Mouse (Mus musculus) skeletal muscle tissue, adult 2 months (tissue): Measurements from ENCODE around the gene Mrps17.
"Not testable (repeated sequence)": the region's sequence is repeated elsewhere in the genome, so short reads cannot be mapped to it uniquely, and the experiment has no call there.

ENCODE experiments used
- DNase-seq: peaks from one replicate; pipeline ENCODE4 v3.0.0-alpha.2; 2012; ENCODE audit warnings: low read depth, low spot score

Mrps17 gene

DNA sequence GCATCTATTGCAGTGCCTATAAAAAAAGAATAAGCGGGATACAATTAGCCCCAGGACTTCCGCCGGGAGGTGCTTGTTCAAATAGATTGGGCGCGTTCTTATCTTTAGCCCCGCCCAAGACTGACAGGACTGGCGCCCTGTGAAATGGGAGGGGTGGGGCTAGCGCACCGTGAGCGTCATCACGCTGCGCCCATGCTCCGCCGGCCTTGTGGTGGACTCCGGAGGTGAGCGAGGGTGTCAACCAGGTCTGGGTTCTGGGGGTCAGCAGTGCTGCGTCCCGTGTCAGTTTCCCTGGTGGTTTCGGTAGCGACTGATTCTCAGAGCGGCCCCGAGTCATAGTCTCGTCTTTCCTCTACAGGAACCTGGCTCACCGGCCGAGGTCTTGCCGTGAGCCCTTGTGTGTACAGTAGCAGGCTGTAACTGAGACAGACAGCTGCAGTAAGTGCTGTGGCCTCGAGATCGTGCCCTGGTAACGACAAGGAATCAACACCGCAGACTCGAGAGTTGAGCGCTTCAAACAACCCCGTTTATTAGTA, at the start of gene Mrps17:
Gene Mrps17 (plus strand): TSS at position 172 of the 536 bp plus-strand sequence.
- DNase-seq, result peak; percentile 90

- peak; percentile 16 for DNase-seq
These were observed 48.9 kb upstream of the Mrps17 start for GRCm38 (mm10) chr5:129666271-129666909.

DNA sequence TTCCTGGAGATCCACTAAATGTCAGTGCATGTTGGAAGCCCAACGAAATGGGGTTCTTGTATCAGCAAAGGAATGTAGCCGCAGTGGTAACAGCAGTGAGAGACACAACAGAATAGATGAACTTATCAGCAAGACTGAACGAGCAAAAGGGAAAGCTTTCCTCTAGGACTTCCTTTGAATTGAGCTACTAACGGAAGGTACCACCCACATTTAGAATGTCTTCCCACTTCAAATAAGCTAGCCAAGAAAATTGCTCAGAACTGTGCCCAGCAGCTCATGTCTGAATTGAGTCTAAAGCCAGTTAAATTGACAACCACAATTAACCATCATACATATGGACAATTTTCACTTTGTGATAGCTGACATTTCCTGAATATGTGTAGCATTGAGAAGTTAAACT, 47.4 kb upstream of the Mrps17 start:
- no peak for DNase-seq

DNA sequence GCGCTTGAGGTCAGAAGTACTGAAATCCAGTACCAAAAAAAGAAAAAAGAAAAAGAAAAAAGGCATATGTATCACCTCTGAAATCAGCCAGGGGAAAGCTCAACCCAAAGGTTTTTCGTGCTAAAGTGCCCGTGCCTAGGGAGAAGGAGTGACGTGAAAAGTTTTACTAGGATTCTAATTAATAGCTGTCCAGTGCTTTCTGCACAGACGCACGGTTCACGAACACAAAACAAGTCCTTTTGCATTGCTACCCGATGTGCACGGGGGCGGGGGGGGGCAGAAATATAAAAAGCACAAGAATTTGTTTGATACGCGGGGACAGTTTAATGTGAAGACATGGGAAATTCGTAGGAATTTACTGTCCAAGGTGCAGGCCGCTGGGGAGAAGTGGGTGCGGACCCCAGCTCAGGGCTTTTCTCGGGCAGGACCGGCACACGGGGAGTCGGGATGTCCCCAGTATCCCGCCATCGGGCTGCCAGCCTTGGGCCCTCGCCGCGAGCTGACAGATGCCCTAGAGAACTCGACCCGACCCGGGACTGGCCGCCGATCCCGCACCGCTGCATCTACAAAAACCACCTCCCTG, 45.8 kb upstream of the Mrps17 start:
- DNase-seq, result no peak

DNA sequence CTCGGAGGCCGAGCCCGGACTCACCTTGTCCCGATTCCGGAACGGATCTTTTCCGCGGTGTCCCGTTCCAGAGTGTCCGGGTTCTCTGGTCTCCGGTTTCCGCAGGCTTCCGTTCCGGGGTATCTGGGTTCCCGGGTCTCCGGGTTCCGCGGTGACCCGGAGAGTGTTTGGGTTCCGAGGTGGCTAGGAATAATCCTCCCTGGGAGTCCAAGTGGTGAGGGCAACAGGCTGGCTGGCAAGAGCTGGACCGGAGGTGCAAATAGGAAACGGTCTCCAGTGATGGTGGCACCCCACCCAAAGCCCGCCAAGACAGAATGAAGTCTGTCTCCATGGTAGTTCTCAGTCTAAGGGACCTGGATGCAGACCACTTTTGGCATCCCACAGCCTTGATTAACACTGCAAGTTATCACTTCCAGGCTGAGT, 45.2 kb upstream of the Mrps17 start, which contains the start of gene Zfp11:
Gene Zfp11 (minus strand): TSS at position 64 of the 423 bp plus-strand sequence.
- DNase-seq, result peak; percentile 44

DNA sequence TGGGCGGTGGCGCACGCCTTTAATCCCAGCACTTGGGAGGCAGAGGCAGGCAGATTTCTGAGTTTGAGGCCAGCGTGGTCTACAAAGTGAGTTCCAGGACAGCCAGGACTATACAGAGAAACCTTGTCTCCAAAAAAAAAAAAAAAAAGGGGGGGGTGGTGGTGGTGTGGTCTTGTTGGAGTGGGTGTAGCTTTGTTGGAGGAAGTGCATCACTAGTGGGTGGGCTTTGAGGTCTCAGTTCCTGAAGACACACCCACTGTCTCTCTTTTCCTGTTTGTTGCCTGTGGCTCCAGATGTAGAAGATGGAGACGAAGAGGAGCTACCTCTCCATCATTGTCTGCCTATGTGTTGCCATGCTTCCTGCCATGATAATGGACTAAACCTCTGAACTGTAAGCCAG, 30.2 kb upstream of the Mrps17 start:
- not testable (repeated sequence) for DNase-seq

DNA sequence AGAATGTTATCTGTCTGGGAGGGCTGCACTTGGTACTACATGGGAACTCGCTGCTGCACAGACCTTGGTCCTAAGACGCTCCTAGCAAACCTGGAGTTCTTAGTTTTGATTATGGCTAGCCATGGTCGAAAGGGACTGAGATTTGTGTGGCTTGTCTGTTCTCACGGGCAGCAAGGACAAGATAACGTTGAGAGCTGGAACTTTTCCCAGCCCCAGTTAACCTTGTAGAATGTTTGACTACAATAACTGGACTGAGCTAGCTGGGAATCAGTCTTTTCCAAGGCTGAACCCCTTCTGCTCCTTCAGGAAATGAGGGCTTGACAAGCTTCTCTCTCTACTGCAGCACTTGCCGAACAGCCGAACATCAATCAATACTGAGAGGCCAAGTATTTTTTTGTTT, 27.7 kb upstream of the Mrps17 start:
- DNase-seq, result no peak

GRCm38 (mm10) chr5:129690528-129690927, 24.8 kb upstream of the Mrps17 start:
- no peak for DNase-seq

- no peak for DNase-seq
These were observed 14.8 kb upstream of the Mrps17 start for GRCm38 (mm10) chr5:129700506-129700905.

GRCm38 (mm10) chr5:129701706-129702105, 13.6 kb upstream of the Mrps17 start:
- no peak for DNase-seq

DNA sequence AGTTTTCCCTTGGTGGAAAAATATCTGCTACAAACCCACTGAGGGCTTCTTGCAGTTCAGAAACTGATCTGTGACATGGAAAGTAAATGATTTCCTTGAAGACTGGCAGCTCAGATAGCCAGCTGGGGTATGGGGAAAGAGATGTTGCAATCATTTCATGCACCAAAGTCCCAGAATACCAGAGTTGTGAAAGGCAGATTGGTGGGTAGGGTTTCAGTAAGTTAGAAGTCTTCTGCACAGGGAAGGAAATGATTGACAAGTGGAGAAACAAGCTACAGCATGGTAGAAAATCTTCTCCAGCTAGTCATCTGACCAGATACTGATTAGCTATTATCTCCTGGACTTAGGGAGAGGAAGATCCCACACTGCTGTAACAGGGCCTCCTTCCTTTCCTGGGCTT, 11.9 kb upstream of the Mrps17 start:
- DNase-seq, result no peak

DNA sequence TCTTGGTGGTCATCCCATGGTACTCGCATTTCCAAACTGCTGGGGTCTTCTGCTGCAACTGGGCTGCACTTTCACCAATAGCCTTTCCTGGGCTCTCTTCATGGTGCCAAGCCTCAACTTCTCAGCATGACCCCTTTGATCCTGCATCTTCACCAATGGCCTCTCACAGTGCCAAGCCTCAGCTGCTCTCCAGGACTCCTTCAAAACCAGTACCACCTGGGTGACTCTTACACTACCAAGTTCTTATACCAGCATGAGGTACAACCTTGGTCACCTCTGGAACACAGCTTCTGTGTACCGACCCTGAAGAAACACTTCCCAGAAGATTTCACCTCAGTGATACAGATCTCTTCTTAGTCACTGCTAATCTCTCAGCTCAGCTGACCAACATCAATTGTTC, 6.9 kb upstream of the Mrps17 start, which contains the start of gene Sept14:
Gene Sept14 (minus strand): TSS at position 101 of the 400 bp plus-strand sequence.
- no peak for DNase-seq

DNA sequence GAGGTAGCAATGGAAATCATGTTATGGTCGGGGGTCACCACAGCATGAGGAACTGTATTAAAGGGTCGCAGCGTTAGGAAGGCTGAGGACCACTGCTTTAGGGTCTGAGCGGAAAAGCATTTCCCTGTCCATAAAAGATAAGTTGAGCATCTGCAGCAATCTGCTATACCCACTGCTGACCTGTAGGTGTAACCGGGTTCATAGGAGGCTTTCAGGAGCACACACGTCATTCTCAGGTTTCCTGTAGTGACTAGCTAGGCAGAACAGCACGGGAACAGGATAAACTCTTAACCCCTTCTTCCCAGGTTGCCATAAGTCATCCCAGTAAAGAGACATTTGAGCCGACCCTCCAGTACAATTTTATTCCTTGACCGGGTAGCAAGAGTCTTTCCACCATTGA, 1.7 kb downstream of the Mrps17 start:
- DNase-seq, result no peak

DNA sequence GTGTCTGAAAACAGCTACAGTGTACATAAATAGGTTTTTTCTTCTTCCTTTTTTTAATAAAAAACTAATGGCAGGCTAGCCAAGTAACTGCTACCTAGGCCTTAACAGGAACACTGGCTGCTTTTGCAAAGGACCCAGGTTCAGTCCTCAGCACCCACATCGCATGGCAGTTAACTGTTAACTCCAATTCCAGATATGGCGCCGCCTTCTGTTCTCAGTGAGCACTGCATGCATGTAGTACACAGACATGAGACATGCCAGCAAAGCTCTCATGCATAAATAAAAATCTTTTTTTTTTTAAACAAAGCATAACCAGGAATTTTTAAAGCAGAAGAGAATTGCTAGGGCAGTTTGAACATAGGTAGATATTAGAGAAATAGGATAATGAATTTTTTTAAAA, 4.9 kb downstream of the Mrps17 start:
- no peak for DNase-seq

DNA sequence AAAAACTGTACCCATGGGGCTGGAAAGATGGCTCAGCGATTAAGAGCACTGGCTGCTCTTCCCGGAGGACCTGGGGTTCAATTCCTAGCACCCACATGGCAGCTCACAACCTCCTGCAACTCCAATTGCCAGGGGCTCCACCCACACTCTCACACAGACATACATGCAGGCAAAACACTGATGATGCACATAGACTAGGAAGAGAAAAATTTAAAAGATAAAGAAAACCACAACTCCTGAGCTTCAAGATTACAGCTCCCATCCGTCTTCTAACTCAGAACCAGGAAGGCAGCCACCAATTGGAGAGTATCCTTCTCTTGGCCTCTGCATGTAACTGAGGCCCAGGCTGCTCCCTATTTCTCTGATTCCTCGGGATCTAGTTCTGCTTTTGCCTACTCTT, 9.0 kb downstream of the Mrps17 start:
- no peak for DNase-seq

GRCm38 (mm10) chr5:129724834-129725773, 9.8 kb downstream of the Mrps17 start, which contains the start of gene Nipsnap2:
Gene Nipsnap2 (plus strand): TSS chr5:129725063.
- peak; percentile 90 for DNase-seq

DNA sequence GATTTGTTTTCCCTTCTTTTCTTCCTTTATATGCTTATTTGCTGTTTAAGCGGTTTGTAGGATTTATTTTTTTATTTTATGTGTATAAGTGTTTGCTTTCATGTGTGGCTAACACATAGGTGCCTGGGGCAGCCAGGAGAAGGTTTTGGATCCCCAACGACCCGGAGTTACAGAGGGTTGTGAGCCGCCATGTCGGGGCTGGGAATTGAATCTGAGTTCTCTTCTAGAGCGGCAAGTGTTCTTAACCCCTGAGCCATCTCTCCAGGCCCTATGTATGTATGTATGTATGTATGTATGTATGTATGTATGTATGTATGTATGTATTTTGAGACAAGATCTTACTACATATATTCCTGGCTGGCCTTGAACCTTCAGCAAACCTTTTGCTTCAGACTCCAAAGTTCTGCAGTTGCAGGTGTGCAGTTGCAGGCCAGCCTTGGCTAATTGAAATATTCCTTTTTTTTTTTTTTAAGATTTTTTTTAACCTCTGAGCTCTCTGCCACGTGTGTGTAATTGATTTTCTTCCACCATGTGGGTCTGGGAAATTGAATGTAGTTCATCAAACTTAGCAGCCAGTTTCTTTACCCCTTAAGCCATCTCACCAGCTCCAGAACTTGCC, 10.6 kb downstream of the Mrps17 start:
- DNase-seq, result no peak

- DNase-seq, result no peak
These were observed 11.5 kb downstream of the Mrps17 start for GRCm38 (mm10) chr5:129726784-129727183.

GRCm38 (mm10) chr5:129729286-129729685, 14.0 kb downstream of the Mrps17 start:
- no peak for DNase-seq

DNA sequence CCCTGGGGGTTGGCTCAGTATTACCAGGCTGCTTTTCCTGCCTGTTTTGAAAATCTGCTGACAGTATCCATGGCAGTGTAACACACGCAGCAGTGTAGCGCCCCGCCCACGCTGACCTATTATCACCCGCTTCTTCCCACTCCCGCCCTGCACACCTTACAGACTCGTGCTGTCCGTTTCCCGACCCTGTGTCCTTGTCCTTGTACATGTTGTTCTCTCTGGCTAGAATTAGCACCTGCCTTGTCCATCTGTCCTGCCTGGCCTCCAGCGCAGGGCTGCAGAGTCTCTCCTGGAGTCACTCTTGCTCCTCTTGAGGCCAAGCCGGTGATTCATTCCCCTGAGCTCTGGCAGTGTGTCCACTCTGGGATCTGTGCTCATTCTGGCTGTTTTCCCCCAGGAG, 15.0 kb downstream of the Mrps17 start:
- peak; percentile 83 for DNase-seq

DNA sequence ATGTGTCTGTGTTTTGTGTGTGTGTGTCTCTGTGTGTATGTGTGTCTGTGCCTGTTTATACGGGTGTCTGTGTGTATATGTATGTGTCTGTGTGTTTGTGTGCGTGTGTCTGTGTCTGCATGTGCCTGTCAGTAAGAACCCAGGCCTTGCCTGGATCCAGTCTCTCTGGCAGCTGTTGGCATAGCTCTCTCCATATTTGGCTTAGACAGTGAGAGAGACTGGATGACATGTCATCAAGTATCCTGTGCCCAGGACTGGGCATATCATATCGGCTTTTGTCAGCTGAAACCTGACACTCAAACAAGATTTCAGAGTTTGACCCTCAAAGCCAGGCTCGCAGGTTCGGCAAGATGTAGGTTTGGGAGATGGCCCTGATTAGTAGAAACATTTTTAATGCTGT, 15.7 kb downstream of the Mrps17 start:
- peak; percentile 71 for DNase-seq
